Mouse (Mus musculus) stomach, embryonic 14.5 days (tissue): ENCODE measurements around the gene Fanci. TPM values are rescaled to one million over a fixed set of nuclear protein-coding genes. Genes with fewer than 3 reads are reported as not detected.

Experiments
- ATAC-seq: fragments of 200-750 bp; cut with Nextera tagmentation; 2 replicates; pipeline ENCODE4 v1.8.0; 2017; ENCODE audit warnings: low read depth, moderate TSS enrichment; ENCODE audit not compliant: insufficient number of reproducible peaks, insufficient read depth, low FRiP score
- H3K27ac ChIP-seq: fragments of 300-500 bp; sonication (generic); 2 replicates; pipeline ENCODE4 v1.5.1; 2014; ENCODE audit warnings: mild to moderate bottlenecking, low read length, moderate library complexity, mixed read lengths
- H3K27me3 ChIP-seq: fragments of 300-500 bp; sonication (generic); 2 replicates; pipeline ENCODE4 v1.6.1; 2014; ENCODE audit warnings: low read length, control low read depth, mixed read lengths; ENCODE audit not compliant: control insufficient read depth, insufficient read depth
- H3K36me3 ChIP-seq: fragments of 300-500 bp; sonication (generic); 2 replicates; pipeline ENCODE4 v1.6.1; 2014; ENCODE audit warnings: mild to moderate bottlenecking, control low read depth, low read length, moderate library complexity, mixed read lengths; ENCODE audit not compliant: control insufficient read depth, insufficient read depth
- H3K4me1 ChIP-seq: fragments of 300-500 bp; sonication (generic); 2 replicates; pipeline ENCODE4 v1.6.1; 2014; ENCODE audit warnings: low read length, control low read depth, mixed read lengths; ENCODE audit not compliant: control insufficient read depth, insufficient read depth
- H3K4me2 ChIP-seq: fragments of 300-500 bp; sonication (generic); replicated peaks from 2 replicates; pipeline ENCODE4 v1.6.1; 2014; ENCODE audit warnings: low read depth, low read length, control low read depth
- H3K4me3 ChIP-seq: fragments of 300-500 bp; sonication (generic); 2 replicates; pipeline ENCODE4 v1.5.1; 2014; ENCODE audit warnings: low read depth, low read length, control low read depth
- H3K9ac ChIP-seq: fragments of 300-500 bp; sonication (generic); replicated peaks from 2 replicates; pipeline ENCODE4 v1.6.1; 2014; ENCODE audit warnings: low read depth, mild to moderate bottlenecking, control low read depth, low read length, moderate library complexity, mixed read lengths
- H3K9me3 ChIP-seq: fragments of 300-500 bp; sonication (generic); 2 replicates; pipeline ENCODE4 v1.6.1; 2016; ENCODE audit warnings: low read depth, low read length, control low read depth; ENCODE audit not compliant: control insufficient read depth
- WGBS: fragments of 180-500 bp; shearing (Covaris S2); extraction: QIAGEN DNeasy Blood & Tissue Kit; methylation state at CpG from one replicate; pipeline ENCODE4 v1.1.7; 2014; 5-methylcytosine and 5-hydroxymethylcytosine counted together
- polyA plus RNA-seq: library from polyadenylated mRNA; unstranded; fragments of >200 nt; fragmentation: Nextera tagmentation; extraction: Ambion mirVana; gene quantifications from 2 replicates; pipeline ENCODE4 v1.2.1, GENCODE M21; 2014

Gene Fanci
- polyA plus RNA-seq, 1 experiment from 2014 or later = 11.4 TPM

- no peaks in the 10 kb centered on the region for H3K9me3 ChIP-seq
- H3K4me2 ChIP-seq = no peak overlapping the region
- no peaks in the 10 kb centered on the region for H3K27me3 ChIP-seq
- no peak for ATAC-seq
- H3K4me3 ChIP-seq = no peak overlapping the region
- H3K9ac ChIP-seq = no peak overlapping the region
- no peaks in the 10 kb centered on the region for H3K4me1 ChIP-seq
- no peaks in the 10 kb centered on the region for H3K36me3 ChIP-seq
- no peak overlapping the region for H3K27ac ChIP-seq
- 91% methylated on average over 7 of the region's 7 CpGs for WGBS
Observed at GRCm38 (mm10) chr7:79419950-79420349, 28.2 kb downstream of the Fanci start.

DNA sequence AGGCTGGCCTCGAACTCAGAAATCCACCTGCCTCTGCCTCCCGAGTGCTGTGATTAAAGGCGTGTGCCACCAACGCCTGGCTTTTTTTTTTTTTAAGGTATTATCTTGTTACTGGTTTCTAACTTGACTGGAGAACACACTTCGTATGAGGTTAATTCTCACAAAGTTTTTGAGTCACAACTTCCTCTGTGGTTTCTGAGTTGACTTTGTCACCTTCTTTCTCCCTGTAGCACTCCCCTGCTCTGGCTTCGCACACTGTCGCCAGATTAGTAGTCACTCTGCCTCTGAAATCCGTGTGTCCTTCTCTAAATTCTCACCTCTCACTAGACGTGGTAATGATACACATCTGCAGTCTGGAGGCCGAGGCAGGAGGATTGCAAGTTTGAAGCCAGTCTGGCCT lies 31.1 kb downstream of the Fanci start:
- no peak overlapping the region for H3K27ac ChIP-seq
- H3K36me3 ChIP-seq = no peaks in the 10 kb centered on the region
- no peak for ATAC-seq
- H3K4me1 ChIP-seq = no peaks in the 10 kb centered on the region
- H3K9ac ChIP-seq = no peak overlapping the region
- WGBS = 88% methylated on average over 10 of the region's 10 CpGs
- no peak overlapping the region for H3K4me3 ChIP-seq
- no peak overlapping the region for H3K4me2 ChIP-seq
- H3K9me3 ChIP-seq = no peaks in the 10 kb centered on the region
- no peaks in the 10 kb centered on the region for H3K27me3 ChIP-seq

- Histone ChIP-seq H3K4me1 (no peaks in the 10 kb centered on the region), H3K9me3 (no peaks in the 10 kb centered on the region), H3K4me2 (no peak overlapping the region), H3K36me3 (no peaks in the 10 kb centered on the region), H3K9ac (no peak overlapping the region), H3K4me3 (no peak overlapping the region), H3K27me3 (no peaks in the 10 kb centered on the region), H3K27ac (no peak overlapping the region)
- no peak for ATAC-seq
- 86% methylated on average over 10 of the region's 10 CpGs for WGBS
Observed at GRCm38 (mm10) chr7:79425804-79426203, 34.1 kb downstream of the Fanci start.

DNA sequence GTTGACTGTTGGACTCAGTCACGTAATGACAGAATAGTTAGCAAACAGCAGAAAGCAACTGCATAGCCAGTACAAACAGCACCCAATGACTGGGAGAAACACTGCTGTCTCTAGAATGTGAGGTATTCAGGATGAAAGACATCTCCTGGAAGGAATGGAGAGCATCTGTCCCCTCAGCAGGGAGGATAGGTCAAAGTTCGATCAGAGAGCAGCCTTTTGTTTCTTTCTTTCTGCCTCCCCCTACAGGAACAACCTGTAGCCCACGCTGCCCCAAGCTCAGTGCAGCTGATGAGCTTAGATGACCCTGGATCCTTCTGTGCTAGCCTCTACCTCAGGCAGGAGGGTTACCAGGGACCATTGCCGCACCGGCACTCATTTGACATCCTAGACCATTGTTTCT lies 36.5 kb downstream of the Fanci start:
- no peaks in the 10 kb centered on the region for H3K4me1 ChIP-seq
- H3K27me3 ChIP-seq = no peaks in the 10 kb centered on the region
- H3K4me2 ChIP-seq = no peak overlapping the region
- no peak overlapping the region for H3K4me3 ChIP-seq
- no peak overlapping the region for H3K27ac ChIP-seq
- H3K9ac ChIP-seq = no peak overlapping the region
- no peaks in the 10 kb centered on the region for H3K36me3 ChIP-seq
- no peak for ATAC-seq
- no peaks in the 10 kb centered on the region for H3K9me3 ChIP-seq
- 55% methylated on average over 5 of the region's 5 CpGs for WGBS

DNA sequence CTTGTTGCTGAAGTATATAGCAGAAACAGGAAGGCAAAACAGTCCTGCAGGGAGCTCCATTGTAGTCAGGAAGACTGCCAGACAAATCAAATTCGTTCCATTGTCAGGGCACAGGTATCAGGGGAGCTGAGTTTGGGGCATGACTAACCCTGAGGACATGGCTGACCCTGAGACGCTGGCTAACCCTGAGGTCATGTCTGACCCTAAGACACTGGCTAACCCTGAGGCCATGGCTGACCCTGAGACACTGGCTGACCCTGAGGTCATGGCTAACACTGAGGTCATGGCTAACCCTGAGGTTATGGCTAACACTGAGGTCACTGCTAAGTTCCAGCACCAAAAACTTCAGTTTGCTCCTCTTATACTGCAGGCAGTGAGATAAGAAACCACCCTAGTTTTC lies 48.3 kb downstream of the Fanci start:
- H3K9ac ChIP-seq = no peak overlapping the region
- WGBS = 79% methylated on average over 2 of the region's 2 CpGs
- peaks cover 10% of the 10 kb centered on the region; the same call in 1 of the 2 replicates for H3K36me3 ChIP-seq

GRCm38 (mm10) chr7:79447048-79447447 lies 55.3 kb downstream of the Fanci start:
- H3K9ac ChIP-seq = no peak overlapping the region
- H3K27me3 ChIP-seq = no peaks in the 10 kb centered on the region
- H3K4me3 ChIP-seq = no peak overlapping the region
- ATAC-seq = no peak
- WGBS = 87% methylated on average over 2 of the region's 2 CpGs
- no peak overlapping the region for H3K4me2 ChIP-seq
- H3K36me3 ChIP-seq = peaks cover 43% of the 10 kb centered on the region
- no peaks in the 10 kb centered on the region for H3K9me3 ChIP-seq
- H3K4me1 ChIP-seq = no peaks in the 10 kb centered on the region
- H3K27ac ChIP-seq = no peak overlapping the region

More for the DNA sequence above, 48.3 kb downstream of the Fanci start:
- Histone ChIP-seq H3K27ac (no peak overlapping the region), H3K4me3 (no peak overlapping the region), H3K4me1 (no peaks in the 10 kb centered on the region), H3K9me3 (no peaks in the 10 kb centered on the region), H3K27me3 (no peaks in the 10 kb centered on the region), H3K4me2 (no peak overlapping the region)
- ATAC-seq = no peak

DNA sequence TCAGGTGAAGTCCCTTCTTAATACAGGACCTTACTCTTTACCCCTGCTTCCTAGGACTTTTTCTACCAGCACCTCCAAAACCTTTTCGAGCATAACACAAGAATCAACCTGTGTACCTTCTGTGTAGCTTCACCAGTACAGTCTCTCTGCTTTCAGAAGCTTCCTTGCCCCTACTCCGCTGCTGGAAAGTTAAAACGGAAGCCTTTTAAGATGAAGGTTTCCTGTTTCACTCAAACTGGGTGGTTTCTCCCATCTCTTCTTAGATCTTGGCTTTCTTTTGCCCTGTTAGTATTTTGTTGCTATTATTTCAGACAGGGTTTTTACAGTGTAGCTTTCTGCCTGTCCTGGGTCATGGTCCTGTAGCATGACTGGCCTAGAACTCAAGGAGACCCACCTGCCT lies 55.8 kb downstream of the Fanci start:
- no peak overlapping the region for H3K27ac ChIP-seq
- H3K4me2 ChIP-seq = no peak overlapping the region
- peaks cover 47% of the 10 kb centered on the region for H3K36me3 ChIP-seq
- 90% methylated on average over 3 of the region's 3 CpGs for WGBS
- H3K4me1 ChIP-seq = no peaks in the 10 kb centered on the region
- no peak overlapping the region for H3K9ac ChIP-seq
- ATAC-seq = no peak
- H3K27me3 ChIP-seq = no peaks in the 10 kb centered on the region
- H3K4me3 ChIP-seq = no peak overlapping the region
- H3K9me3 ChIP-seq = no peaks in the 10 kb centered on the region

- 94% methylated on average over 10 of the region's 10 CpGs for WGBS
- no peaks in the 10 kb centered on the region for H3K9me3 ChIP-seq
Observed at GRCm38 (mm10) chr7:79461721-79462120, 70.0 kb downstream of the Fanci start.

DNA sequence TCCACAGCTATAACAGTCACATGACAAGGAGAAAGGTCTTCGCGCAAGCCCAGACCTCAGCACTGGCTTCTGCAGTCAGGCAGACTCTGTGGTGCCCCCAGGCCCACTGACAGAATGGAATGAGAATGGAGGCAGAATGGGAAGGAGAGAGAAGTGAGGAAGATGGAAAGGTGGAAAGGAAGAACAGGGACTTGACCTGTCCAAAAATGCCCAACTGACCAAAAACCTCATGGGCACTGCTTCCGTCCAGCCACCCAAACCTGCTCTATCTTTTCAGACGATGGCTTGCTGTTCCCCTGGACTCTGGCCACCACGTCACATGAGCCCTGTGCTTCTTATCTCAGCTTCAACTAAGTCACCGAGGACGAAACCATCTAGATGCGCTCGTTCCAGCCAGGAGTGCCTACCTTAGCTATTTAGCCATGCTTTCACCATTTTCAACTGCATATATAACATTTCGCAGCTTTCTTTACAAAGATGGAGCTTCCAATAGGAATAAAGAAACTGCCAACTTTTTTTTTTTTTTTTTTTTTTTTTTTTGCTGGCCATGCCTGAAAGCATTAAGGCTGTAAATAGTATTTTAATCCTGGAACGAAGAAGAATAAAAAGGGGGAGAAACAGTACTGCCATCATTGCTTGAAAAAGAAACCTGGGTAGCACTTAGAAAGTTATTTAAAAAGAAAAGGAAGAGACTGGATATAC lies 71.8 kb downstream of the Fanci start:
- no peak overlapping the region for H3K4me2 ChIP-seq

More at GRCm38 (mm10) chr7:79461721-79462120, 70.0 kb downstream of the Fanci start:
- Histone ChIP-seq H3K27me3 (no peaks in the 10 kb centered on the region), H3K4me3 (no peak overlapping the region), H3K27ac (no peak overlapping the region), H3K4me1 (peaks cover 11% of the 10 kb centered on the region), H3K9ac (no peak overlapping the region), H3K36me3 (peaks cover 64% of the 10 kb centered on the region), H3K4me2 (no peak overlapping the region)
- ATAC-seq = no peak

More for the DNA sequence above, 71.8 kb downstream of the Fanci start:
- ATAC-seq = no peak
- Histone ChIP-seq H3K4me1 (peaks cover 11% of the 10 kb centered on the region), H3K9me3 (no peaks in the 10 kb centered on the region), H3K36me3 (peaks cover 48% of the 10 kb centered on the region), H3K27ac (no peak overlapping the region), H3K9ac (no peak overlapping the region), H3K4me3 (no peak overlapping the region), H3K27me3 (no peaks in the 10 kb centered on the region)
- WGBS = 88% methylated on average over 11 of the region's 11 CpGs
